Mouse (Mus musculus): ENCODE data around the gene Csde1.
A peak's percentile ranks its signal among the peaks of the same experiment; 100 is the strongest.

Csde1 gene

GRCm38 (mm10) chr3:103066927-103067326 is 46.7 kb downstream of the Csde1 start:
- DNase-seq, result no peak

- DNase-seq, result no peak
These were observed 48.7 kb downstream of the Csde1 start for GRCm38 (mm10) chr3:103068971-103069370.

DNA sequence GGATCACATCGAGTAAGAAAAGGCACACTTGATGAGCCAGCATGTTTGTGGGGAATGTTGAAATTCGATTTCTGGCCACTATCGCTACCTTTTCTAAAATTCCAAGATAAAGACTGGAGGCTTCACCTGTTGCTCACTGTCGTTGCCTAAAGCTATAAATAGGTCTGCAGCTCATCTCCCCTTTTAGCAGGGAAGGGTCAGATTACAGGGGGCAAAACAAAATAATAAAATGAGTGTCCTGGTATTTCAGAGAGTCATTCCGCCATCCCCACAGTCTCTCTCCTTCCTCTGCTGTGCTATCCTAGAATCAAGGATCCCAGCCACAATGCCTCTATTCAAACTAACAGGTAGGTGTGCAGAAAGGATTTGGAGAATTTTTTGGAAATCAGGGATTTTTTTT is 53.5 kb downstream of the Csde1 start, which contains the start of gene Ampd1:
Gene Ampd1 (plus strand): TSS at position 244 of the 400 bp plus-strand sequence.
- DNase-seq, result no peak

- no peak for DNase-seq
These were observed 55.6 kb downstream of the Csde1 start for GRCm38 (mm10) chr3:103075871-103076270.

- no peak for DNase-seq
These were observed 56.2 kb downstream of the Csde1 start for GRCm38 (mm10) chr3:103076476-103076875.

GRCm38 (mm10) chr3:103079301-103079700 is 59.1 kb downstream of the Csde1 start:
- DNase-seq, result no peak

DNA sequence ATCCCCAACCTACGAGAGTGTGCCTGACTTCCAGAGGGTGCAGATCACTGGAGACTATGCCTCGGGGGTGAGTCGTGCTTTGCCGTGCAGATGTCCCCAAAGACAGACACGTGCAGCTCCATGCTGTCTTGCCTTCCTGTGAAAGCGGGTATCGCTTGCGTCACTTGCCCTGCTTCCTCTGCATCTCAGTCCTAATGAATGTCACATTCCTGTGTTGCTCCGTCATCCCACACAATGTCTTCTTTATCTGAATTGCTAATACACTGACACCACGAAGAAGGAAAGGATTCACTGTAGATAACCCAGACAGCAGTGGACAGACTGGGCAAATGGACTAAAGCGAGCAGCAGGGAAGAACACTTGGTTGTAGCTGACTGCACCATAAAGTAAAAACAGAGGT is 60.8 kb downstream of the Csde1 start:
- no peak for DNase-seq

DNA sequence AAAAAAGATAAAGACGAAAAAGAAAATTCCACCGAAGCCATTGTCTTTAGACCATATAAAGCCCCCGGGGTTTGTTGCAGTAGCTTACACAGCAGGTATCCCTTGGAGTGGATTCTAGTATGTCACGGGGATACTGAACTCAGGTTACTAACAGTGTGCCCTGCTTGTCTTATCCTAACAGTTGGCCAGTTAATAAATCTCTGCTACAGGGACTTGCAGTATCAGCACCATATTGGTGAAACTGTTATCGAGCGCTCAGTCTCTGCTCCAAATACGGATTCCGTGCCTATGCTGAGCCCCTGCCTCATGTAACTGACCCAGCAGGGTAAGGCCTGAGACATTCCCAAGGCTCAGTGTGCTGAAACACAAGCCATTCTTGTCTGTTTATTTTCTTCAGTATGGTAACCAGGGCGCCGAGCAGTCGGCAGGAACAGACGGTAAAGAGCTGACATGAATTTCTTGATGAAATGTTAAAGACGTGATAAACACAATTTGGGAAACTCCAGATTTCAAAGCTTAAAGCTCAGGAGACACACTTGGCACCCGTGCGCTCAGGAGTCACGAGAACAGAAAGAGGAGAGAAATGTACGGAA is 61.7 kb downstream of the Csde1 start:
- DNase-seq, result no peak

GRCm38 (mm10) chr3:103082761-103083160 is 62.5 kb downstream of the Csde1 start:
- no peak for DNase-seq

- no peak for DNase-seq
These were observed 65.8 kb downstream of the Csde1 start for GRCm38 (mm10) chr3:103085986-103086385.

- DNase-seq, result no peak
These were observed 71.5 kb downstream of the Csde1 start for GRCm38 (mm10) chr3:103091753-103092152.

- no peak for DNase-seq
These were observed 78.4 kb downstream of the Csde1 start for GRCm38 (mm10) chr3:103098662-103099061.

- DNase-seq, result no peak
These were observed 79.4 kb downstream of the Csde1 start for GRCm38 (mm10) chr3:103099667-103100066.

GRCm38 (mm10) chr3:103100735-103101134 is 80.5 kb downstream of the Csde1 start:
- DNase-seq, result no peak

DNA sequence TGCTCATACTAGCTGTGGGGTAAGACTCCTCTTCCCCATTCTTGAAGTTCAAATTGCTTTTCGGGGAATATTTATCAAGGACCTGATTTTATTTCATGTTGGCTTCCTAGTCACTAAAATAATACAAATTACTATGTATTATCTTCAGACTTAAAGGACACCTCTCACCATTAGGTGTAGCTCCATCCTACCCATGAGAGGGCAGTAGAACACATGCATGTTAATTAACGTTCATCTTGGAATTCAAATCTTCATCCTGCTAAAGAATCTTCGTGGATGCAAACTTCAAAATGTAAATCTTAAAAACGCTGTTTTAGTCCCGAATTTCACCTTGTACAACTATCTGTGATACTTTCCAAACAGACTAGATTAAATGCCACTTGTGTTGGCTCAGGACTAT is 81.0 kb downstream of the Csde1 start:
- DNase-seq, result no peak

- no peak for DNase-seq
These were observed 81.7 kb downstream of the Csde1 start for GRCm38 (mm10) chr3:103101909-103102308.

DNA sequence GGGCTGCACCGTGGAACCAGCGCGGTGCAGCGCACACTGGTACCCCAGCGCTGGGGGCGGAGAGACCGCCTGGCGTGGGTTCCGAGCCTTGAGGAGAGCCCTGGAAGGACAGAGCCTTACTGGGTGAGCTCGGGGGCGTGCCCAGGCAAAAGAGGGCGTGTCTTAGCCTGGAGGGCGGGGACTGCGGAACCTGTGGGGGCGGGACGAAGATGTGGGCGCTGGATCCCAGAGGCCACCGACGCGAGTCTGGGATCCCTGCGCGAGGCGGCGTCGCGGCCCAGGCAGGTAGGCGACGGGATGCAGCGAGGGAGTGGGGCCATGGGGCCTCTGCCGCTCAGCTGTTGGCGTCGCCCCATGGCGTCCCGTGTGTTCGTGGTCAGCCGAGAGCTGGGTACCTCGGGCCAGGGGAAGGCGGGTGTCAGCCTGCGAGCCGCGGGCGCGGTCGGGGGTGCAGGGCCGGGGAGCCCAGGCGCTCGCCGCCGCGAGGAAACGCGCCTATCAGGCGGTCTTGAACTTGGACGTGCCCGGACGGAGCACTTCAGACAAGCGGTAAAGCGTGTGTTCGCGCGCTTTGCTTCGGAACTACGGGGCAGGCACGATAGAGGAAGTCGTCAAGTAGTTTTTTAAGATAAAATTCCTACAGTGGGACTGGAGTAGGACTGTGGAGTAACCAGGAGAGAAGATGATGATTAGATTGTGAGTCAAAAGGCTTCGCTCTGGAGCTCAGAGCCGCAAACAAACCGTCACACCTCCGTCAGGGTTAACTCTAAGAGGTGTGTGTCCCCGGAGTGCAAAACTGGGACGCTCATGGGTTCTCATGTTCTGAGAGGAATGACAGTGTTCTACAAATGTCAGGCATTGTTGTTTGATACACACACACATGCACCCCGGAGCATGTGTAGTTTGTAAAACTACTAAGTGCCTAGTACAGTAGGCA is 82.5 kb downstream of the Csde1 start, which contains the start of gene Dennd2c:
Gene Dennd2c (plus strand): TSS at position 151 of the 937 bp plus-strand sequence.
- peak; percentile 72 for DNase-seq
